Mouse (Mus musculus) liver, embryonic 12.5 days (tissue): ENCODE data around the gene A1cf. TPM values are rescaled to one million over a fixed set of nuclear protein-coding genes. Genes with fewer than 3 reads are reported as not detected.

ENCODE experiments used
- ATAC-seq: fragments of 200-750 bp; cut with Nextera tagmentation; 2 replicates; pipeline ENCODE4 v1.8.0; 2017; ENCODE audit warnings: moderate number of reproducible peaks, mild to moderate bottlenecking, moderate library complexity
- H3K27ac ChIP-seq: fragments of 300-500 bp; sonication (generic); 2 replicates; pipeline ENCODE4 v1.5.1; 2016; ENCODE audit warnings: mild to moderate bottlenecking
- H3K27me3 ChIP-seq: fragments of 300-500 bp; sonication (generic); replicated peaks from 2 replicates; pipeline ENCODE4 v1.6.1; 2016; ENCODE audit warnings: mild to moderate bottlenecking, moderate library complexity
- H3K36me3 ChIP-seq: fragments of 300-500 bp; sonication (generic); 2 replicates; pipeline ENCODE4 v1.6.1; 2016; ENCODE audit warnings: mild to moderate bottlenecking, moderate library complexity
- H3K4me1 ChIP-seq: fragments of 300-500 bp; sonication (generic); 2 replicates; pipeline ENCODE4 v1.6.1; 2016
- H3K4me2 ChIP-seq: fragments of 300-500 bp; sonication (generic); 2 replicates; pipeline ENCODE4 v1.6.1; 2016; ENCODE audit warnings: mild to moderate bottlenecking, moderate library complexity
- H3K4me3 ChIP-seq: fragments of 300-500 bp; sonication (generic); 2 replicates; pipeline ENCODE4 v1.5.1; 2016; ENCODE audit warnings: mild to moderate bottlenecking, moderate library complexity
- H3K9ac ChIP-seq: fragments of 300-500 bp; sonication (generic); 2 replicates; pipeline ENCODE4 v1.6.1; 2016; ENCODE audit warnings: mild to moderate bottlenecking, moderate library complexity
- H3K9me3 ChIP-seq: fragments of 300-500 bp; sonication (generic); replicated peaks from 2 replicates; pipeline ENCODE4 v1.6.1; 2016; ENCODE audit warnings: mild to moderate bottlenecking, moderate library complexity
- WGBS: fragments of 180-500 bp; shearing (Covaris S2); methylation state at CpG from one replicate; pipeline ENCODE4 v1.1.7; 2016; ENCODE audit not compliant: insufficient replicate concordance; 5-methylcytosine and 5-hydroxymethylcytosine counted together
- polyA plus RNA-seq: library from polyadenylated mRNA; unstranded; fragments of >200 nt; fragmentation: Nextera tagmentation; extraction: Ambion mirVana; gene quantifications from 2 replicates; pipeline ENCODE4 v1.2.1, GENCODE M21; 2016

Gene A1cf
- polyA plus RNA-seq, 1 experiment from 2014 or later, result 8.6 TPM

- H3K9ac ChIP-seq, result no peak overlapping the region
- no peaks in the 10 kb centered on the region for H3K27me3 ChIP-seq
- H3K4me3 ChIP-seq, result no peak overlapping the region
- WGBS, result 57% methylated on average over 6 of the region's 6 CpGs
- no peak for ATAC-seq
- no peaks in the 10 kb centered on the region for H3K36me3 ChIP-seq
- H3K9me3 ChIP-seq, result no peaks in the 10 kb centered on the region
- no peak overlapping the region for H3K27ac ChIP-seq
- H3K4me2 ChIP-seq, result no peak overlapping the region
- no peaks in the 10 kb centered on the region for H3K4me1 ChIP-seq
Observed at GRCm38 (mm10) chr19:31891001-31891893, 22.7 kb downstream of the A1cf start.

DNA sequence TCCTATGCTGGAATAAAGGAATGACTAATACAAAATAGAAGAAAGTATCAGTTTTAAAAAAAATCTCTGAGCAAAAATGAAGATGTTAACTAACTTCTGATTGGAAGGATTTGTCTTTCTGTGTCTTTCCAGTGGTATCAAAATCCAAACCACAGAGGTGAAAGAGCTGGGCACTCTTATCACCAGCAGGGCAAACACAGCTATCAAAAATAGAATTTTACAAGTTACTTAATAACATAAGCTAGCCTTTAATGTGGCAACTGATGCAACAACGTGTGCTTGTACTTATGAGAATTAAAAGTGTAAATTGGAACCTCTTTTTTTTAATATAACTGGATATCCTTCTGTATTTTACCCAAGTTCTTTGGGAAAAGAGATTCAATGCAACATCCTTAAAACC lies 27.4 kb downstream of the A1cf start:
- no peak overlapping the region for H3K4me3 ChIP-seq
- no peaks in the 10 kb centered on the region for H3K4me1 ChIP-seq
- no peak overlapping the region for H3K27ac ChIP-seq
- H3K36me3 ChIP-seq, result no peaks in the 10 kb centered on the region
- no peak overlapping the region for H3K9ac ChIP-seq
- 50% methylated on average over 1 of the region's 1 CpGs for WGBS
- H3K9me3 ChIP-seq, result no peaks in the 10 kb centered on the region
- ATAC-seq, result no peak
- H3K27me3 ChIP-seq, result no peaks in the 10 kb centered on the region
- H3K4me2 ChIP-seq, result no peak overlapping the region

DNA sequence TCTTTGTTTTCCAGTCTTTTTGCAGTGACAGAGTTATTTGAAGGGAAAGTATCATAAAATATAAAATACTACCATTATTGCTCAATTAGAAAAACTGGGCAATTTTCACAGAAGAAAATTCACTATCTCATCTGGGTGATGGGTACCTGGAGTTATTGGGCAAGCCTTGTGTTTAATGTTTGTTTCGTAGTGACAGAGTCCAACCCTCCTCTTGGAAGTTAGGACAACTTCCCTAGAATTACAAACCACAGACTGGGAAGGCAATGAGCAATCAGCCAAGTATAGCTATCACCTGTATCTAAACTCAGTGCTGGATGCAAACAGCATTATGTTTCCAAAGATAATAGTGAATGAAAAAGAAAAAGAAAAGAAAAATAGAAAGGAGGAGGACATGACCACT lies 28.1 kb downstream of the A1cf start:
- H3K4me3 ChIP-seq, result no peak overlapping the region
- no peaks in the 10 kb centered on the region for H3K4me1 ChIP-seq
- H3K4me2 ChIP-seq, result no peak overlapping the region
- ATAC-seq, result no peak
- H3K27me3 ChIP-seq, result no peaks in the 10 kb centered on the region
- H3K27ac ChIP-seq, result no peak overlapping the region
- 65% methylated on average over 1 of the region's 1 CpGs for WGBS
- H3K9ac ChIP-seq, result no peak overlapping the region
- H3K9me3 ChIP-seq, result no peaks in the 10 kb centered on the region
- H3K36me3 ChIP-seq, result no peaks in the 10 kb centered on the region

- Histone ChIP-seq H3K4me2 (no peak overlapping the region), H3K27ac (no peak overlapping the region), H3K36me3 (no peaks in the 10 kb centered on the region), H3K4me1 (no peaks in the 10 kb centered on the region), H3K9ac (no peak overlapping the region), H3K27me3 (no peaks in the 10 kb centered on the region), H3K4me3 (no peak overlapping the region), H3K9me3 (no peaks in the 10 kb centered on the region)
- no peak for ATAC-seq
- 67% methylated on average over 7 of the region's 7 CpGs for WGBS
Observed at GRCm38 (mm10) chr19:31905671-31906070, 37.1 kb downstream of the A1cf start.

DNA sequence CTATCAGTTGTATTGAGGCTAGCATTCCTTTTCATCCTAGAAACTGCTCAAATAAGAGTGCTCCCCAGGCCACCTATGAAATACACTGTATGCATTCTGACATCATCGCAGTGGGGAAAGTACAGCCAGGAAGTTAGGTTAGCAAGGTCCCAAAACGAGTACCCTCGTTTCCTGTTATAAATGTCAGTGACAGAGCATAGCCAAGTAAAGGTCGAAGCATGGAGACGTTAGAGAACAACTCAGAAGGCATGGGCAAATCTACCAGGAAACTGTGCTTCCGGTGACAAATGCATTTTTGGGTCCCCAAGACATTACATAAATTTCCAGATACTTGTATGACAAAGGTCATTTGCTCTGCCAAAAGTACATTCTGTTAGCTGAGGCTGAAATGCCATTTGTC lies 41.9 kb downstream of the A1cf start:
- WGBS, result 33% methylated on average over 6 of the region's 6 CpGs
- no peaks in the 10 kb centered on the region for H3K9me3 ChIP-seq
- H3K4me2 ChIP-seq, result no peak overlapping the region
- H3K4me1 ChIP-seq, result no peaks in the 10 kb centered on the region
- H3K27ac ChIP-seq, result no peak overlapping the region
- no peak overlapping the region for H3K9ac ChIP-seq
- H3K4me3 ChIP-seq, result no peak overlapping the region
- no peaks in the 10 kb centered on the region for H3K27me3 ChIP-seq
- no peak for ATAC-seq
- no peaks in the 10 kb centered on the region for H3K36me3 ChIP-seq

- Histone ChIP-seq H3K4me2 (no peak overlapping the region), H3K9ac (no peak overlapping the region), H3K4me1 (no peaks in the 10 kb centered on the region), H3K9me3 (no peaks in the 10 kb centered on the region), H3K27me3 (no peaks in the 10 kb centered on the region), H3K36me3 (no peaks in the 10 kb centered on the region), H3K4me3 (no peak overlapping the region), H3K27ac (no peak overlapping the region)
- ATAC-seq, result no peak
- 61% methylated on average over 4 of the region's 4 CpGs for WGBS
Observed at GRCm38 (mm10) chr19:31913946-31914345, 45.4 kb downstream of the A1cf start.

DNA sequence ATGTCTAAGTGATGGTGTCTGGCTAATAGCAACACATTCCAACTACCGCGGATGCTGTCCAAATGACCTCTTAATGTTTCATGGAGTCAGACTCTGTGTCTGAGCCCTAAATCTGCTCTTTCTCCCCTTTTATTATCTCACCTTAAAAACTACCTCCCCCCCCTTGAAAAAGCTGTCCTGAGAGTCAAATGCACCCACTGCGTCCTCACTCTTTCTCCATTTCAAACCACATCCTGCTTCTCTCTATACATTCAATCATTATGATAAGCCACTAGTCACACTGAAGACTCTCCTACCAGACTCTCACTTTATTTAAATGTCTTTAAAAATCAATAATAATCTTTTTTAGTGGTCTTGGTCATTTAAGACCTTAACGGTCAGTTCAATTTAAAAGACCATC lies 51.8 kb downstream of the A1cf start:
- H3K4me3 ChIP-seq, result no peak overlapping the region
- no peak overlapping the region for H3K27ac ChIP-seq
- ATAC-seq, result no peak
- H3K9ac ChIP-seq, result no peak overlapping the region
- no peaks in the 10 kb centered on the region for H3K36me3 ChIP-seq
- no peaks in the 10 kb centered on the region for H3K4me1 ChIP-seq
- 74% methylated on average over 4 of the region's 4 CpGs for WGBS
- H3K9me3 ChIP-seq, result no peaks in the 10 kb centered on the region
- H3K4me2 ChIP-seq, result no peak overlapping the region
- H3K27me3 ChIP-seq, result no peaks in the 10 kb centered on the region

DNA sequence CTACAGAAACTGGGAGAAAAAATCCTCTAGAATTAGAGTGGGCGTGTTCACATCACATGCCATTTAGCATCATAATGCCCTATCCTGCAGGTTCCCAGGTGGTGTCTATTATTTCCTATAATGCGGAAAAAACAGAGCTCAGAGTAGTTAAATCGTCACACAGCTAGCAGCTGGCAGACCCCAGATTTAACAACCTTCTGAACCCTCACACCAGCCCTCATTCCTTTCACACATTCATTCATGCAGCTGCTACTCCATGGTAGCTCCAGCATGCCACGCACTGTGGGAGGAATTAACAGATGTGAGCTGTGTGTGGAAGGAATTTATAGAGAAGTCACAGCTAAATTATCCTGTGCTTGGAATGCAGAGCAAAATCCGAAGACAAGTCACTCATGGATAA lies 53.3 kb downstream of the A1cf start:
- ATAC-seq, result no peak
- H3K9me3 ChIP-seq, result no peaks in the 10 kb centered on the region
- 53% methylated on average over 5 of the region's 5 CpGs for WGBS
- H3K27me3 ChIP-seq, result no peaks in the 10 kb centered on the region
- no peak overlapping the region for H3K4me3 ChIP-seq
- H3K9ac ChIP-seq, result no peak overlapping the region
- no peak overlapping the region for H3K27ac ChIP-seq
- no peaks in the 10 kb centered on the region for H3K36me3 ChIP-seq
- no peaks in the 10 kb centered on the region for H3K4me1 ChIP-seq
- no peak overlapping the region for H3K4me2 ChIP-seq

- 64% methylated on average over 6 of the region's 6 CpGs for WGBS
- no peak for ATAC-seq
- H3K9ac ChIP-seq, result no peak overlapping the region
- no peak overlapping the region for H3K4me3 ChIP-seq
- H3K27me3 ChIP-seq, result no peaks in the 10 kb centered on the region
- H3K4me1 ChIP-seq, result no peaks in the 10 kb centered on the region
- no peak overlapping the region for H3K27ac ChIP-seq
- H3K9me3 ChIP-seq, result no peaks in the 10 kb centered on the region
- no peak overlapping the region for H3K4me2 ChIP-seq
- no peaks in the 10 kb centered on the region for H3K36me3 ChIP-seq
Observed at GRCm38 (mm10) chr19:31923615-31924352, 55.2 kb downstream of the A1cf start.

- Histone ChIP-seq H3K4me1 (no peaks in the 10 kb centered on the region), H3K36me3 (peaks cover 2% of the 10 kb centered on the region; the same call in 1 of the 2 replicates), H3K9ac (no peak overlapping the region), H3K27ac (no peak overlapping the region), H3K27me3 (no peaks in the 10 kb centered on the region), H3K9me3 (no peaks in the 10 kb centered on the region), H3K4me3 (no peak overlapping the region), H3K4me2 (no peak overlapping the region)
- 39% methylated on average over 7 of the region's 7 CpGs for WGBS
- ATAC-seq, result no peak
Observed at GRCm38 (mm10) chr19:31950793-31951489, 82.4 kb downstream of the A1cf start.

DNA sequence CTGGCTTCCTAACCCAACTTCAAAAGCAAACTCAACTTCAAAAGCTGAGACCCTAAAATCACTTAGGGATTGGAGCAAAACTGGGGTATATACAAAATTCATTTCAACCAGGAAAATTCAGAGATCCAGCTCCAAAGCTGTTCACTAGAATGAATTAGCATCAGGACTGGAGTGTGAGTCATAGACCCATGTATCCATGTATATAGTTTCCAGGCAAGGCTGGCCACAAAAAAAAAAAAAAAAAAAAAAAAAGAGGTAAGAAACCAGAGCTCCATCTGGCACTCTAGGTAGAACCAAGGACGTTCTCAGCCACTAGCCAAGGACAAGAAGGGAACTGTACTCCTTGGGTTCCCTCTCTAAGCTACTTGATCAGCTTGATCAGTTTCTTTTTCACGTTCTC lies 85.2 kb downstream of the A1cf start:
- ATAC-seq, result no peak
- H3K27me3 ChIP-seq, result no peaks in the 10 kb centered on the region
- no peak overlapping the region for H3K27ac ChIP-seq
- H3K36me3 ChIP-seq, result no peaks in the 10 kb centered on the region
- H3K9ac ChIP-seq, result no peak overlapping the region
- H3K4me3 ChIP-seq, result no peak overlapping the region
- no peak overlapping the region for H3K4me2 ChIP-seq
- 64% methylated on average over 2 of the region's 2 CpGs for WGBS
- no peaks in the 10 kb centered on the region for H3K4me1 ChIP-seq
- no peaks in the 10 kb centered on the region for H3K9me3 ChIP-seq

DNA sequence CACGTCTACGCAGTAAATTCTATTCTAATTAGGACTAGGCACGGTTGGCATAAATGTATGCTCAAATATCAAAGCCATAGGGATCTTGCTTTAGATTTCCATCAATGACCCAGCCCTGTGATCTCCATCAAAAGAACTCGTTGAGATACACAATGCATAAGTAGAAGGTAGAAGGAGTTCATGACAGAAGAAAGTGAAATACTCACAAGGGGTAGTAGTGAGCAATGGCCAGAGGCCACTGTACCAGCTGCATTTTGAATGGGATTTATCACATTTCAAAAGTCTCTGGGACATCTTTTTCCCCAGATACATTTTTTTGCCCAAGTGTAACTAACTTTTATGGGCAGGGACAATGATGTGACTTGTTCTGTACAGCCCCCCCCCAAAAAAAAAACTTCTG lies 85.7 kb downstream of the A1cf start:
- Histone ChIP-seq H3K27me3 (no peaks in the 10 kb centered on the region), H3K4me1 (no peaks in the 10 kb centered on the region), H3K9ac (no peak overlapping the region), H3K4me3 (no peak overlapping the region), H3K27ac (no peak overlapping the region), H3K4me2 (no peak overlapping the region), H3K36me3 (no peaks in the 10 kb centered on the region), H3K9me3 (no peaks in the 10 kb centered on the region)
- no peak for ATAC-seq
- 73% methylated on average over 4 of the region's 4 CpGs for WGBS
